Mouse (Mus musculus): Measurements from ENCODE around the gene Chn2.

Chn2 gene

DNA sequence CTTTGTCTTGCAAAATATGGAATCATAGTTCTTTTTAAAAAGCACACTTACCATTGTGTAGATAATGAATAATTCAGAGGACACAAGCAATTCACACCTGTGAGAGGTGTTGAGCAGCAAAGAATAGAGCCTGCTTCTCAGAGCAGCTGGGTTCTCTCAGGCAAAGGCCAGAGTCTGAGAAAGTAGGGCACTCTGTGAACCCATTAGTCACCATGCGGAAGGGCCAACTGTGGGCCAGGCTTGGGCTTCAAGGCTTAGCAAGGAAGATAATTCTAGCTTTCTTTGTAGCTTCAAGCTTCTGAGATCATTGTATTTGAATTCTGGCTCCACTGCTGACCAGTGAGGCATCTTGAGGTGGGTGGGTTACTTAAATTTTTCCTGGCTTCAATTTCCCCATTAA is 2.8 kb downstream of the Chn2 start:
- DNase-seq (ENCODE audit: low spot score): no peak

DNA sequence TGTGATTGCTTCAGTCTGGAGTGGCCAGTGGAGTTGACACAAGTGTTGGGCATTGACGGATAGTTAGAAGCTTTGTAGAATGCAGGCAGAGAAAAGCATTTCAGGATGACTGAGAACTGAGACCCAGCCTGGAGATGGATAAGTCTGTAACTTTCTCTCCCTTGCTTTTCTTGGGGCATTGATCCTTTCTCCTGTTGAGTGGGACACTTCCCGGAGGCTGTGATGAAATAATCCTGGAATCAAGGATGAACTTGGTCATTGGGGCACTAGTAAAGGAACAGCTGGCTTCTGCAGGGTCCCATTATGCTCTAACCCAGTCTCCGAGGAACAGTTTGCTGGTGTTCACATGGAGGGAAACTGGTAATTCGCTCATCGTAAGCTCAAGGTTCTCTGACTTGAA is 4.2 kb downstream of the Chn2 start:
- no peak for DNase-seq (ENCODE audit: low spot score)

- no peak for DNase-seq (ENCODE audit: low spot score)
These were observed 6.7 kb downstream of the Chn2 start for GRCm38 (mm10) chr6:54045748-54046721.

GRCm38 (mm10) chr6:54046884-54047747 is 7.8 kb downstream of the Chn2 start:
- DNase-seq (ENCODE audit: low spot score): no peak

DNA sequence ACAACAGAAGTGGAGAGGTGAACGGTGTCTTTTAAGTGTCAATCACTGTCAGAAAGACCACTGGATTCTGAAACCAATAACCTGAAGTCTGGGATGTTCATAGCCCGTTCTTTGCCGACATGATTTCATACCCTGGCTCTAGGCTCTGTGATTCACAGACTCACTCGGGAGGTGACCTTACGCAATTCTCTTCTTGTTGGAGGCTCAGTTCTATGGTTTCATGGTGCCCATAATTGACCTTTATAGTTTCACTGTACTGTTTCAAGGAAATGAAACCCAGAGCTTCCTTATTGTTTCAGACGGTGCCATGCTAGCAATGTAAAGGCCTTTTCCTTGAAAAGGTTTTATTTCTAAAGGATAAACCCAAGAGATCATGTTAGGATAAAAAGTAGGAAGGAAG is 9.4 kb downstream of the Chn2 start:
- no peak for DNase-seq (ENCODE audit: low spot score)

- no peak for DNase-seq (ENCODE audit: low spot score)
These were observed 11.8 kb downstream of the Chn2 start for GRCm38 (mm10) chr6:54051173-54051572.

DNA sequence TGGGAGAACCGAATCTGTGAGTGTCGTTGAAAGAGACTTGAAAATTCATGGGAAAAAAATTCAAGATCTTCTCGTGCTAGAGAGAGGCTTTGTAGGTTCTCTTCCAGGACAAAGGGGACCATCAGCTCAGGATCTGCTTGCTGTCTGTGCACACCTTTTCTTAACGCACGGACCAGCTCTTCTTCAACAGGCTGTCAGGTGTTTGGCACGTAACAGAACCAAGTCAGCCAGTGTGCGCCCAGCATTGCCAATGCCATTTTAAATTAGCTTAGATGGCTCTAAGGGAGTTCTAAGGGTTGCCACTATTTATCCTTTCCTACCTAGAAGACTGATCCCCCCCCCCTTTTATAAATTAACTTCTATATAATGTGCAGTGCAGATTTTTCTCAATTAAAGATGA is 12.8 kb downstream of the Chn2 start:
- DNase-seq (ENCODE audit: low spot score): no peak

DNA sequence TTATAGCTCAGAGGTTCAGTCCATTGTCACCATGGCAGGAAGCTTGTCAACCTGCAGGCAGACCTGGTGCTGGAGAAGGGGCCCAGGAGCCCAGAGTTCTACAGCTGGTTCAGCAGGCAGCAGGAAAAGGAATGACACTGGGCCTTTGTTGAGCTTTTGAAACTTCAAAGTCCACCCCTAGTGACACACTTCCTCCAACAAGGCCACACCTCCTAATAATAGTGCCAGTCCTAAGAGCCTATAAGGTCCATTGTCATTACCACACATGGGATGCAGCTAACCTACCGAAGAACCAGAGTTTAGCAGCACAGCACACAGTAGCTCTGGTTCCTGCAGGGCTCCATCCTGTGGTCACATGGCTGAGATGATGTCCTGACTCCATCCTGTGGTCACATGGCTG is 13.3 kb downstream of the Chn2 start:
- DNase-seq (ENCODE audit: low spot score): no peak

DNA sequence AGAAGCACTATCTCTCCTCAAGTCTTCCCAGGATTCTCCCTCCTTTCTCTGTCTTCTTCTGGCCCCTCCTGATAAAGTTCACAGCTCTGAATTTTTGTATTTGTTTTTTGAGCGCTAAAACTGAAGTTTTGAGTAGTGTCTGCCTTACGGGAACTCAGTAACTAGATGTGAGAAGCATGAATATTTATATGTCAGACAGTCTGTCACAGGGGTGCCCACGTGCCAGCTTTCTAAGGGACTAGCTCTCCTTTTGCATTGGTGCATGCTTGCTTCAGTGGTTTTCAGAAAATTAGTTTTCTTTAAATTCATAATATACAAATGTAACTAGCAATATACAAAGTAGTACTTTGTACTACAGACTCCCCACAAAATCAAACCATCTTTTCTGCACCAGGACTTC is 14.0 kb downstream of the Chn2 start:
- no peak for DNase-seq (ENCODE audit: low spot score)

- DNase-seq (ENCODE audit: low spot score): no peak
These were observed 16.0 kb downstream of the Chn2 start for GRCm38 (mm10) chr6:54055387-54055786.

DNA sequence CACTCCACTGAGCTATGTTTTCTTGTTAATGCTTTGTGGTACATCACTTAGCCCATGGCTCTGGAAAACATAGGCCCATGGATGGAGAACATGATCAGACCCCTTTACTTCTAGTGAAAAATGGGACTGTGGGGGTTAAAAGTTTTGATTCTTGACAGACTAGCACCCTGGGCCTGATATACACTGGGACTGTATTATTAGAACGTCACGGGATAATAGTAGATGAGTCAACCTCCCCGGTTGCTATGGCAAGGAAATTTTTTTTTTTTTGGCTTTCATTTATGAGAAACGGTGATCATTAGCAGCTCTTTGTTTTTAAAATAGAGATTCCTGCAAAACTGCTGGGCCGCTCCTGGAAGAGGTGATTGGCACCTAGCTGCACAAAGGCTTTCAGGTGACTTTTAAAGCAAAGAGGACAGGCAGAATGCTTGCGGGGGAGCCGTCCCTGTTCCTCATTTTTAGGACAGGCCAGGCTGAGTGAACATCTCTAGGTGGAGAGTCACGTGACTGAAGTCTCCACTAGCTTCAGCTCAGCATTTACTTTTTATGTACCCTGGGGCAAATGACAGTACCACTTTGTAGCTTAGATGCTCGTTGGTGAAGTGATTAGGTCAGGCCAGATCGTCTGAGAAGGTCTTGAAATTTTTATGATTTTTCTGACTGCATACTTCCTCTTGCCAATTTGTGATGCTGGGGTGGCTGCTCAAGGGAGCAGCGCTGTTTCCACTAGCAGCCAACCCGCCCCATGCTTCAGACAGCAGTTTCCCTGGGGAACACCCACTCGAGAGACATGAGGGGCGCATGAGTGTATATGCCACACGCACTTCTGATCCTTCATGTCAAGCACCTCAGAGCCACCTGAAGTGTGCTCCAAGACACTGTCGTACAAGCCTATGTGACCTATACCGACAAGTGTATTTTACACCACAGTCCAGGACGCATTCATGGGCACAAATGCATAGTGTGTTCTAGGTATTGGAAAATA is 17.5 kb downstream of the Chn2 start:
- no peak for DNase-seq (ENCODE audit: low spot score)

- no peak for DNase-seq (ENCODE audit: low spot score)
These were observed 18.3 kb downstream of the Chn2 start for GRCm38 (mm10) chr6:54057661-54058060.

GRCm38 (mm10) chr6:54058837-54059236 is 19.5 kb downstream of the Chn2 start:
- DNase-seq (ENCODE audit: low spot score): no peak

- DNase-seq (ENCODE audit: low spot score): no peak
These were observed 20.9 kb downstream of the Chn2 start for GRCm38 (mm10) chr6:54060258-54060657.

DNA sequence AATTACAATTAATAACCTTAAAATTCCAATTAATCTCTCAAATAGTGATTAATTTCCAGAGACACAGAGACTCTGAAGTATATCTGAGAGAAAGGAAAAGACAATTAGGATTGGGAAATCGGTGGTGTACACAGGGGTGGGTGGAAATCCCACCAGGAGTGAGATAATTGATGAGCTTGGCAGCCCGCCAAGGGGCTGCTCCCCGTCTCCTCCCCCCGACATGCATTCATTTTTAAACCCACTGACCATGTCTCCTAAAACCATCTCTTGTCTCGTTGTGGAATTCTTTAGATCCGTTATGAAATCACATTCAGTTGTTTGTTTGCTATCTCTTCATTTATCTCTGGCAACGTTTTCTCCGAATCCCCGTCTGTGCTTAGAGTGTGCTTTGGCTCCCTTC is 22.0 kb downstream of the Chn2 start:
- no peak for DNase-seq (ENCODE audit: low spot score)

- no peak for DNase-seq (ENCODE audit: low spot score)
These were observed 24.5 kb downstream of the Chn2 start for GRCm38 (mm10) chr6:54063878-54064277.

GRCm38 (mm10) chr6:54067380-54067779 is 28.0 kb downstream of the Chn2 start:
- no peak for DNase-seq (ENCODE audit: low spot score)

GRCm38 (mm10) chr6:54068882-54069281 is 29.5 kb downstream of the Chn2 start:
- no peak for DNase-seq (ENCODE audit: low spot score)

DNA sequence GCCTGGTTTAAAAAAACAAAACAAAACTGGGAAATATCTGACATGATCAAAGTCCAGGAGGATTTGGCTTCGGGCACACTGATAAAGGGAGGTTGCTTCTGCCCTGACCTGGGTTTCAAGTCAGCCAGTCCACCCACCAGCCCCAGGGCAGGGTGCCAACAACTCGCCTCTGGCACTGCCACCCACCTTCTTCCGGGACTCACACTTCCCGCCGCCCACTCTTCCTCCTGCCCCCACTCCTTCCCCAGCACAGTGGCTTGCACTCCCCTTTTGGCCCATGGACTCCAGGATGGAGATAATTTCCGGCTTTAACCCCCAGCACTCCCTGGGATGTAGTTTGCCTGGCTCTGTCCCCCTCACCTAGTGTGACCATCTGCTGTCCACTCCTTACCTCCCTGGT is 31.4 kb downstream of the Chn2 start:
- no peak for DNase-seq (ENCODE audit: low spot score)

GRCm38 (mm10) chr6:54071478-54071877 is 32.1 kb downstream of the Chn2 start:
- DNase-seq (ENCODE audit: low spot score): no peak

- no peak for DNase-seq (ENCODE audit: low spot score)
These were observed 35.1 kb downstream of the Chn2 start for GRCm38 (mm10) chr6:54074454-54074853.

DNA sequence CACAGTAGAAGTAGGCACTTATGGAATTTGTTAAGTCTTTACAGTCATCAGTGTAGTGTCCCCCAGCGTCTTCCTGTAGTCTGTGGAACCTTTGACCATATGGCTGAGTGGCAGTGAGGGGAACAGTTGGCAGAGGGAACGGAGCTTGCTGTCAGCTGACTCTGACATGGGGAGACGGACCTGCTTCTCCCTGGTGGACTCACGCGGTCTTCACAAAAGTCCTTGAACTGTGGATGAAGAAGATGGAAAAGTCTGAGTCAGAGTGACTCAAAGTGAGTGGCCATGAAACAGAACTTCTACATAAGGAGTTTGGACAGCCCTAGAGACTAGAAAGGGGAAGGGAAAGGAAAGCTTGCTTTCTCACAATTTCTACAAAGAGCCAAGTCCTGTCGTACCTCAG is 36.1 kb downstream of the Chn2 start:
- DNase-seq (ENCODE audit: low spot score): no peak
